Mouse (Mus musculus) G1E (cell line): ENCODE results near the gene Gm20489. TPM values are rescaled to one million over a fixed set of nuclear protein-coding genes. Genes with fewer than 3 reads are reported as not detected.

Source experiments
- ATAC-seq: 2 replicates; pipeline ENCODE4 v1.8.0; 2016; ENCODE audit warnings: mild to moderate bottlenecking; ENCODE audit not compliant: insufficient number of reproducible peaks, poor library complexity, low FRiP score, severe bottlenecking; ENCODE audit errors: extremely low read depth
- DNase-seq: peaks from one replicate; pipeline ENCODE4 v3.0.0; 2012; ENCODE audit warnings: low spot score
- H3K27me3 ChIP-seq: 2 replicates; pipeline ENCODE4 v1.6.1; 2012; ENCODE audit warnings: mild to moderate bottlenecking, low read length, inconsistent platforms; ENCODE audit not compliant: insufficient read depth
- H3K36me3 ChIP-seq: replicated peaks from 2 replicates; pipeline ENCODE3; 2012; ENCODE audit warnings: mild to moderate bottlenecking, inconsistent platforms
- H3K4me1 ChIP-seq: 2 replicates; pipeline ENCODE4 v1.6.1; 2012; ENCODE audit warnings: low read depth, low read length, inconsistent platforms, mixed read lengths; ENCODE audit not compliant: insufficient read depth
- H3K4me3 ChIP-seq: 2 replicates; pipeline ENCODE4 v1.5.1; 2012; ENCODE audit warnings: low read depth, mild to moderate bottlenecking, inconsistent platforms, low read length, moderate library complexity, mixed read lengths
- H3K9me3 ChIP-seq: replicated peaks from 2 replicates; pipeline ENCODE4 v1.6.1; 2012; ENCODE audit warnings: inconsistent platforms
- CTCF ChIP-seq: IDR thresholded peaks from 2 replicates; pipeline ENCODE4 v1.5.1; 2012; ENCODE audit warnings: low read depth, low read length, inconsistent platforms, mixed read lengths
- GATA1 ChIP-seq: IDR thresholded peaks from 2 replicates; pipeline ENCODE4 v1.6.1; 2012; ENCODE audit warnings: borderline replicate concordance, low read length, inconsistent platforms, mixed read lengths
- GATA2 ChIP-seq: IDR thresholded peaks from 2 replicates; pipeline ENCODE4 v1.6.1; 2012; ENCODE audit warnings: low read depth, low read length, inconsistent platforms, borderline replicate concordance
- POLR2AphosphoS5 ChIP-seq: IDR thresholded peaks from 2 replicates; pipeline ENCODE4 v1.6.1; 2012; ENCODE audit warnings: low read depth, low read length, inconsistent platforms; ENCODE audit not compliant: insufficient replicate concordance
- TAL1 ChIP-seq: conservative IDR thresholded peaks from 2 replicates; pipeline ENCODE4 v1.6.1; 2012; ENCODE audit warnings: low read depth, low read length, inconsistent platforms, mixed read lengths
- polyA plus RNA-seq: library from polyadenylated mRNA; stranded (reverse); fragments of >175 nt; gene quantifications from 2 replicates; pipeline ENCODE4 v1.2.3, GENCODE M21; 2012
- total RNA-seq, 2 experiments: library from RNA; stranded (forward) in 1 of 2; stranded (reverse) in 1 of 2; fragments of 200-1000 nt in 1 of 2; fragments of >200 nt in 1 of 2; fragmentation: Nextera tagmentation in 1 of 2; gene quantifications; 2 replicates each; pipeline ENCODE4 v1.2.3; 2014 to 2017

Gene Gm20489
- total and polyA plus RNA-seq, 3 experiments = not detected

DNA sequence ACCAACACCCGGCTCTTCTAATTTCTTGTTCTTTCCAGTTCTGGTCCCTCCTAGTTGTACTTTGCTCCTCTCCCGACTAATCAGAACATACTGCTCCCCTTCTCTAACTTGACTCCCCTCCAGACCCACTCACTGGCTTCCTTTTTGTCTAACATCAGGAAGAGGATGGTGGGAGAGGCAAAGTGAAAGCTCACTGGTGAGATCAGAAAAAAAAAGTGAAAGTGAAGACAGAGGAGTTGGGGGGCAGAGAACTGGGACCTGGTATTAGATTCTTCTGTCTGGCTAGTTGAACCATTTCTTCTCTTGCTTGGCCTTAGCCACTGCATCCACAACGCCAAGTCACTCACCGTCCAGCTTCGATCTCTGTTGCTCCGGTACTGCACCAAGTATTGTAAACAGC is 2.2 kb downstream of the Gm20489 start:
- DNase-seq = no peak
- Histone ChIP-seq H3K4me3 (no peak overlapping the region), H3K27me3 (no peaks in the 10 kb centered on the region), H3K36me3 (no peaks in the 10 kb centered on the region), H3K9me3 (no peaks in the 10 kb centered on the region), H3K4me1 (peaks cover 45% of the 10 kb centered on the region)
- no peak for ATAC-seq
- no peak for TF ChIP-seq TAL1

- ATAC-seq (no peak), DNase-seq (no peak)
Observed at GRCm38 (mm10) chrX:101263892-101264291, 4.9 kb downstream of the Gm20489 start, which contains the start of gene Gm614. Gene Gm614 (minus strand): TSS chrX:101263992.

DNA sequence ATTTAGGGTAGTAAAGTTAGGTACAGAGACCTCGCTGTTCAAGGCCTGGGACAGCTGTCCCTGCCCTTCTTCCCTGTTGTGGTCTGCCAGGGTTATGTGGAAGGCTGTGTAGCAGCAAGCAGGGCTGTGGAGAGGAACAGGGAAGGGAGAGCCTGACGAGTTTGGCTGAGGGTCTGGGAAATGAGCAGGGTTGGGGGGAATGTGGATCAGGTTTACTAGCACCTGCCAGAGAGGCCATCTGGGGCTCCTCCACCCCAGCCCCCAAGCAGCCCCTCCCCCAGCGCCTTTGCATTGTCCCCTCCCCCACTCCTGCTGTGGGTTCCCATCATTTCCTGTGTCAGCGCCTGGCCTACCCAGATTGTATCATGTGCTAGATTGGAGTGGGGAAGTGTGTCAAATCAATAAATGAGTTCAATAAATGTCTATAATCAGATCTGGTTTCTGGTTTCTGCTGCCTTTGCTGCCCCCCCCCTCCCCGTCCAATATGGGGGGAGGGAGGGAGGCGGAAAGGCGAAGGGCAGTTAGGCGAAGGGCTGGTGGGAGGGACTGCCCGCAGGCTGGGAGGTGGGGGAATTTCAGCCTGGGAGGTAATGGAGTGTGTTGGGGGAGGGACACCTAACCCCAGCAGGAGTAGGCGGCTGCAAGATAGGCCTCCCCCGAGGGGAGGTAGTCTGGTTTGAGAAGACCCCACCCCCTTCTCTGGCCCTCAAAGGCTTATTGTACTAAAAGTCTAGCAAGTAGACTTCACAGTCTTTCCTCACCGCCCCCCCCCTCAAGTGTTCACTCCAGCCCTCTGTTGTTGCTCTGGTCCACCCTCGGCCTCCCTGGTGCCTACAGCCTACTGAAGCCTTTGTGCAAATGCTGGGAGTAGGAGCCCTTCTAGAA is 8.1 kb downstream of the Gm20489 start:
- peak; percentile 39 for DNase-seq
- peak overlapping the region; percentile 54; the same call in 1 of the 2 replicates for H3K4me3 ChIP-seq
- H3K27me3 ChIP-seq = no peaks in the 10 kb centered on the region
- peaks cover 37% of the 10 kb centered on the region for H3K36me3 ChIP-seq
- ATAC-seq = peak; percentile 69
- peaks cover 74% of the 10 kb centered on the region for H3K4me1 ChIP-seq
- TF ChIP-seq TAL1 (no peak), GATA1 (no peak), CTCF (no peak), POLR2AphosphoS5 (no peak), GATA2 (no peak)
- H3K9me3 ChIP-seq = no peaks in the 10 kb centered on the region

More at GRCm38 (mm10) chrX:101263892-101264291, 4.9 kb downstream of the Gm20489 start, which contains the start of gene Gm614:
- Histone ChIP-seq H3K36me3 (peaks cover 8% of the 10 kb centered on the region), H3K27me3 (no peaks in the 10 kb centered on the region), H3K9me3 (no peaks in the 10 kb centered on the region), H3K4me1 (peaks cover 67% of the 10 kb centered on the region), H3K4me3 (no peak within 1 kb of the TSS)
- TF ChIP-seq CTCF (no peak), GATA2 (no peak), GATA1 (no peak), POLR2AphosphoS5 (no peak), TAL1 (no peak)

GRCm38 (mm10) chrX:101256603-101257002 is 12.2 kb downstream of the Gm20489 start:
- H3K36me3 ChIP-seq = peaks cover 37% of the 10 kb centered on the region
- peaks cover 54% of the 10 kb centered on the region for H3K4me1 ChIP-seq
- no peaks in the 10 kb centered on the region for H3K27me3 ChIP-seq
- DNase-seq = no peak
- TF ChIP-seq POLR2AphosphoS5 = no peak
- no peak for TF ChIP-seq TAL1
- no peak for TF ChIP-seq CTCF
- no peak for TF ChIP-seq GATA1
- no peak for TF ChIP-seq GATA2
- H3K9me3 ChIP-seq = no peaks in the 10 kb centered on the region
- no peak for ATAC-seq
- H3K4me3 ChIP-seq = no peak overlapping the region; the same call in 1 of the 2 replicates

- Histone ChIP-seq H3K4me3 (peak overlapping the region; percentile 76), H3K4me1 (peaks cover 39% of the 10 kb centered on the region), H3K9me3 (no peaks in the 10 kb centered on the region), H3K27me3 (no peaks in the 10 kb centered on the region), H3K36me3 (peaks cover 37% of the 10 kb centered on the region)
- no peak for ATAC-seq
- no peak for DNase-seq
- TF ChIP-seq TAL1 = no peak
- TF ChIP-seq GATA1 = no peak
- TF ChIP-seq CTCF = no peak
- TF ChIP-seq GATA2 = no peak
- TF ChIP-seq POLR2AphosphoS5 = no peak
Observed at GRCm38 (mm10) chrX:101254740-101255139, 14.1 kb downstream of the Gm20489 start.

- Histone ChIP-seq H3K9me3 (no peaks in the 10 kb centered on the region), H3K4me3 (peak within 1 kb of the TSS; percentile 76), H3K27me3 (no peaks in the 10 kb centered on the region), H3K4me1 (peaks cover 34% of the 10 kb centered on the region), H3K36me3 (peaks cover 32% of the 10 kb centered on the region)
- ATAC-seq (peak; percentile 79), DNase-seq (peak; percentile 72)
- no peak for TF ChIP-seq GATA2
- TF ChIP-seq POLR2AphosphoS5 = no peak
- no peak for TF ChIP-seq CTCF
Observed at GRCm38 (mm10) chrX:101253952-101254729, 14.7 kb downstream of the Gm20489 start, which contains the start of gene Foxo4. Gene Foxo4 (plus strand): TSS chrX:101254528.
